Mouse (Mus musculus) E14TG2a.4 (cell line): ENCODE results near the gene Tsen54.

ENCODE experiments used
- H3K27me3 ChIP-seq: 2 replicates; pipeline ENCODE4 v1.6.1; 2014; ENCODE audit warnings: low read length, control low read depth; ENCODE audit not compliant: insufficient read depth
- H3K36me3 ChIP-seq: 2 replicates; pipeline ENCODE4 v1.6.1; 2014; ENCODE audit warnings: low read length, control low read depth; ENCODE audit not compliant: insufficient read depth
- H3K4me1 ChIP-seq: replicated peaks from 2 replicates; pipeline ENCODE4 v1.6.1; 2014; ENCODE audit warnings: low read depth, low read length, control low read depth
- H3K4me3 ChIP-seq: replicated peaks from 2 replicates; pipeline ENCODE4 v1.5.1; 2014; ENCODE audit warnings: mild to moderate bottlenecking, low read length
- H3K9me3 ChIP-seq: 2 replicates; pipeline ENCODE4 v1.6.1; 2014; ENCODE audit warnings: low read length, control low read depth
- CTCF ChIP-seq: conservative IDR thresholded peaks from 2 replicates; pipeline ENCODE4 v1.5.1; 2014; ENCODE audit warnings: low read length
- NANOG ChIP-seq: IDR thresholded peaks from 2 replicates; pipeline ENCODE4 v1.6.1; 2014; ENCODE audit warnings: borderline replicate concordance, low read length, mixed read lengths
- POU5F1 ChIP-seq: IDR thresholded peaks from 2 replicates; pipeline ENCODE4 v1.6.1; 2014; ENCODE audit warnings: low read length, borderline replicate concordance

Gene Tsen54

GRCm38 (mm10) chr11:115796898-115797297 lies 17.6 kb upstream of the Tsen54 start:
- TF ChIP-seq POU5F1 (no peak), NANOG (no peak), CTCF (no peak)
- Histone ChIP-seq H3K4me1 (peaks cover 72% of the 10 kb centered on the region), H3K36me3 (peaks cover 88% of the 10 kb centered on the region), H3K27me3 (no peaks in the 10 kb centered on the region), H3K4me3 (no peak overlapping the region), H3K9me3 (no peaks in the 10 kb centered on the region)

- peaks cover 71% of the 10 kb centered on the region for H3K4me1 ChIP-seq
- H3K9me3 ChIP-seq, result no peaks in the 10 kb centered on the region
- H3K36me3 ChIP-seq, result peaks cover 88% of the 10 kb centered on the region
- H3K27me3 ChIP-seq, result no peaks in the 10 kb centered on the region
- H3K4me3 ChIP-seq, result no peak overlapping the region
- TF ChIP-seq NANOG (no peak), CTCF (no peak), POU5F1 (no peak)
Measured at GRCm38 (mm10) chr11:115797665-115798064, 16.9 kb upstream of the Tsen54 start.

- Histone ChIP-seq H3K4me1 (peaks cover 53% of the 10 kb centered on the region), H3K27me3 (no peaks in the 10 kb centered on the region), H3K4me3 (no peak overlapping the region), H3K9me3 (no peaks in the 10 kb centered on the region), H3K36me3 (peaks cover 83% of the 10 kb centered on the region)
- no peak for TF ChIP-seq CTCF
- TF ChIP-seq NANOG, result no peak
- TF ChIP-seq POU5F1, result no peak
Measured at GRCm38 (mm10) chr11:115800981-115801380, 13.5 kb upstream of the Tsen54 start.

- Histone ChIP-seq H3K9me3 (no peaks in the 10 kb centered on the region), H3K4me1 (peaks cover 61% of the 10 kb centered on the region), H3K36me3 (peaks cover 66% of the 10 kb centered on the region), H3K4me3 (no peak overlapping the region), H3K27me3 (no peaks in the 10 kb centered on the region)
- TF ChIP-seq CTCF (no peak), POU5F1 (no peak), NANOG (no peak)
Measured at GRCm38 (mm10) chr11:115803072-115803709, 11.3 kb upstream of the Tsen54 start.

- Histone ChIP-seq H3K4me1 (peaks cover 73% of the 10 kb centered on the region), H3K9me3 (no peaks in the 10 kb centered on the region), H3K36me3 (peaks cover 48% of the 10 kb centered on the region), H3K27me3 (no peaks in the 10 kb centered on the region), H3K4me3 (no peak overlapping the region)
- no peak for TF ChIP-seq POU5F1
- TF ChIP-seq CTCF, result no peak
- no peak for TF ChIP-seq NANOG
Measured at GRCm38 (mm10) chr11:115805005-115805404, 9.5 kb upstream of the Tsen54 start.

- no peaks in the 10 kb centered on the region for H3K9me3 ChIP-seq
- no peak overlapping the region for H3K4me3 ChIP-seq
- no peak for TF ChIP-seq CTCF
- TF ChIP-seq POU5F1, result no peak
- H3K4me1 ChIP-seq, result peaks cover 73% of the 10 kb centered on the region
- H3K27me3 ChIP-seq, result peaks cover 3% of the 10 kb centered on the region; the same call in 1 of the 2 replicates
- H3K36me3 ChIP-seq, result peaks cover 55% of the 10 kb centered on the region
Measured at GRCm38 (mm10) chr11:115806154-115806553, 8.4 kb upstream of the Tsen54 start.

GRCm38 (mm10) chr11:115807306-115807705 lies 7.2 kb upstream of the Tsen54 start:
- H3K36me3 ChIP-seq, result peaks cover 55% of the 10 kb centered on the region
- H3K27me3 ChIP-seq, result peaks cover 15% of the 10 kb centered on the region
- H3K4me3 ChIP-seq, result no peak overlapping the region
- no peak for TF ChIP-seq POU5F1
- no peak for TF ChIP-seq NANOG
- no peak for TF ChIP-seq CTCF
- H3K4me1 ChIP-seq, result peaks cover 73% of the 10 kb centered on the region
- no peaks in the 10 kb centered on the region for H3K9me3 ChIP-seq

- no peaks in the 10 kb centered on the region for H3K9me3 ChIP-seq
- TF ChIP-seq CTCF (no peak), NANOG (no peak), POU5F1 (no peak)
- peak overlapping the region; percentile 26; the same call in 1 of the 2 replicates for H3K4me3 ChIP-seq
- H3K27me3 ChIP-seq, result peaks cover 20% of the 10 kb centered on the region
- H3K4me1 ChIP-seq, result peaks cover 75% of the 10 kb centered on the region
- H3K36me3 ChIP-seq, result peaks cover 49% of the 10 kb centered on the region
Measured at GRCm38 (mm10) chr11:115807971-115808370, 6.6 kb upstream of the Tsen54 start.

- peaks cover 20% of the 10 kb centered on the region for H3K27me3 ChIP-seq
Measured at GRCm38 (mm10) chr11:115808696-115809310, 5.7 kb upstream of the Tsen54 start.

More at GRCm38 (mm10) chr11:115808696-115809310, 5.7 kb upstream of the Tsen54 start:
- H3K4me3 ChIP-seq, result peak overlapping the region; percentile 43; the same call in 1 of the 2 replicates
- peaks cover 40% of the 10 kb centered on the region for H3K36me3 ChIP-seq
- H3K4me1 ChIP-seq, result peaks cover 71% of the 10 kb centered on the region
- TF ChIP-seq POU5F1 (no peak), CTCF (no peak)
- no peaks in the 10 kb centered on the region for H3K9me3 ChIP-seq
